Mouse (Mus musculus): Measurements from ENCODE around the gene Vmn1r32. TPM values are rescaled to one million over a fixed set of nuclear protein-coding genes. Genes with fewer than 3 reads are reported as not detected.

Gene Vmn1r32
- polyA plus RNA-seq, 1 experiment from 2014 or later = 0.11 TPM

DNA sequence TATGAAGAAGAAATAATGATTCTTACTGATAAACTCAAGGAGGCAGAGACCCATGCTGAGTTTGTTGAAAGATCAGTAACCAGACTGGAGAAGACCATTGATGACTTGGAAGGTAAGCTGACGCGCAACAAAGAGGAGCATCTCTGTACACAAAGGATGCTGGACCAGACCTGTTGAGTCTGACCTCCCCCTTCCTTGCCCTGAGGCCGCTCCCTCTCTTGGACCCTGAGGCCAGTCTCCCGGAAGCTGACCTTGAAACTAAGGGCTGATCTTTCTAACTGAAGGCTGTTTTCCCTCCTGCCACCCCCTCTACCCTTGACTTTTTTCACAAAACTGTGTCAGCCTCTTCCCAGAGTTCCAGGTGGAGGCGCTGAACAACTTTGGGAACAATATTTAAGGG lies 43.5 kb downstream of the Vmn1r32 start:
- no peaks in the 10 kb centered on the region for H3K27me3 ChIP-seq (ENCODE audit: insufficient read depth, low read length)
- ATAC-seq (ENCODE audit: insufficient read depth) (no peak), DNase-seq (no peak)
- no peak overlapping the region for H3K4me3 ChIP-seq (ENCODE audit: low read depth, low read length)
- no peaks in the 10 kb centered on the region for H3K9me3 ChIP-seq (ENCODE audit: low read depth, low read length)
- 91% methylated on average over 5 of the region's 5 CpGs for WGBS
- no peak overlapping the region for H3K4me2 ChIP-seq
- no peak overlapping the region for H3K9ac ChIP-seq
- no peak overlapping the region for H3K27ac ChIP-seq (ENCODE audit: low read depth)
- no peaks in the 10 kb centered on the region for H3K36me3 ChIP-seq (ENCODE audit: insufficient read depth)
- TF ChIP-seq CTCF (IDR thresholded peaks at IDR 0.05; ENCODE audit: low read depth) = no peak
- no peaks in the 10 kb centered on the region for H3K4me1 ChIP-seq (ENCODE audit: insufficient read depth)

Other genes starting within 250 kb of the Vmn1r32 start
- 155 and 159 TPM in 2 replicates for gene Mad2l1, start 24.7 kb downstream of the Vmn1r32 start, polyA plus RNA-seq (2014; fragmentation: Nextera tagmentation; extraction: Ambion mirVana)
- not detected in 2 replicates for gene Vmn1r33, start 58.2 kb upstream of the Vmn1r32 start, polyA plus RNA-seq (2014; fragmentation: Nextera tagmentation; extraction: Ambion mirVana)
- gene Vmn1r34, start 83.8 kb upstream of the Vmn1r32 start, polyA plus RNA-seq (2014; fragmentation: Nextera tagmentation; extraction: Ambion mirVana) = not detected in 2 replicates
- gene Vmn1r35, start 125.8 kb upstream of the Vmn1r32 start, polyA plus RNA-seq (2014; fragmentation: Nextera tagmentation; extraction: Ambion mirVana) = not detected in 2 replicates
- not detected in 2 replicates for gene Vmn1r36, start 159.1 kb upstream of the Vmn1r32 start, polyA plus RNA-seq (2014; fragmentation: Nextera tagmentation; extraction: Ambion mirVana)
- gene Vmn1r37, start 169.3 kb upstream of the Vmn1r32 start, polyA plus RNA-seq (2014; fragmentation: Nextera tagmentation; extraction: Ambion mirVana) = not detected in 2 replicates
- gene Vmn1r38, start 222.5 kb upstream of the Vmn1r32 start, polyA plus RNA-seq (2014; fragmentation: Nextera tagmentation; extraction: Ambion mirVana) = not detected in 2 replicates